Mouse (Mus musculus): Measurements from ENCODE around the gene Zfyve28.

Gene Zfyve28

DNA sequence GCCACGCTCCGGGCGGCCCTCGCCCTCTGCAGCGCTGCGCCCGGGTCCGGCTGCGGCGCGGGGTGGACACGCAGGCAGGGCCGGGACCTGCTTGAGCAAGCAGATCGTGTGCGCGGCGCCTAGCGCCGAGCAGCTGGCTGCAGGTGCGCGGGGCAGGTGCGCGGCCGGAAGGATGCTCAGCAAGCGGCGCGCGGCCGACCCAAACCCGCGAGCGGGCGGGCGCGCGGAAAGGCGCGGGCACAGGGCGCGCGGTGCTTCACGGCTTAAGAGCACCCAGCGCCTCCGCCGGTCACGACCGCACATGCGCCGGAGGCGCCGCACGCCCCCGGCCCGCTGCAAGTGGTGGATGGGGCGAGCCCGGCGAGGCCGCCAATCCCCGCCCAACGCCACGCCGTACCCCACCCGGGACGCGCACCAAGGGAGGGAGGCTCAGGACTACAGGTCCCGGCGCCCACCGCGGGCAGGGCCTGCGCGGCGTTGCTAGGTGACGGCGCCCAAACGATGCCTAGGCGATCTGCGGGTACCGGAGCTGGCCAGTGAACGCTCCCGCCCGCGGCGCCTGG, at the start of gene Zfyve28, which contains the start of gene Cfap99:
Gene Zfyve28, minus strand, starts transcription at position 296 of the 563 bp plus-strand sequence.
Gene Cfap99, plus strand, starts transcription at position 447 of the 563 bp plus-strand sequence.
- DNase-seq, result peak; percentile 98

DNA sequence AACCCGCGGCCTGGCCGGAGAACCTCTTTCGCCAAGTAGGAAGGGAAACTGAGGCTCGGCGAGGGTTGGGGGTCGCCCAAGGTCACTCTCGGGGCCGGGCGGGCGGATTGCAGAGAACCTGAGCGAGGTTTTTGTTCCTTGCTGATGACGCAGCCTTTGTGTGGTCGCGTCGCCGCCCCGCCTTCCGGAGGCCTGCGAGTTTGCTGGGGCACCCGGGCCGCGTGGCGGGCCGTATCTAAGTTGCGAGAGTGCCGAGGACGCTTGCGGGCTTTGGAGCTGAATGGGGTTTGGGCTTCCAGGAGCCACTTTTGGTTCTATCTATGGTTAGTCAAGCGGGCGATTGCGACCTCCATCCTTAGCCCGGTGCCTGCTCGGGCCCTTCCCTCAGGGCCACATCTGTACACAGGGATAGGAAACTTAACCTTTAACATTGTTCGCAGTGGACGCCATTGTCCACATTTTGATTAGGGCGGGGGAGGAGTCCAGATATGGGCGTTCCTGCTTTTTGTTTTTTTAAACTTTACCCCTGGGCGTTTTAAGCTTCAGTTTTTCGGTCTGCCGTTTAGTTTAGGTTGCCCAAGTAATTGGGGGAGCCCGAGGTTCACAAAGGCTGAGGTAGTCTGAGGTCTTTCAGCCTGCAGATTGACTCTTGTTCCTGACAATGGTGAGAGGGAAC, 48.7 kb upstream of the Zfyve28 start:
- DNase-seq, result peak; percentile 35

- peak; percentile 99 for DNase-seq
These were observed 48.0 kb upstream of the Zfyve28 start, which contains the start of gene Rnf4 for GRCm38 (mm10) chr5:34336097-34336774. Gene Rnf4, plus strand, starts transcription at chr5:34336289.

GRCm38 (mm10) chr5:34335539-34336096, 47.4 kb upstream of the Zfyve28 start:
- DNase-seq, result no peak

DNA sequence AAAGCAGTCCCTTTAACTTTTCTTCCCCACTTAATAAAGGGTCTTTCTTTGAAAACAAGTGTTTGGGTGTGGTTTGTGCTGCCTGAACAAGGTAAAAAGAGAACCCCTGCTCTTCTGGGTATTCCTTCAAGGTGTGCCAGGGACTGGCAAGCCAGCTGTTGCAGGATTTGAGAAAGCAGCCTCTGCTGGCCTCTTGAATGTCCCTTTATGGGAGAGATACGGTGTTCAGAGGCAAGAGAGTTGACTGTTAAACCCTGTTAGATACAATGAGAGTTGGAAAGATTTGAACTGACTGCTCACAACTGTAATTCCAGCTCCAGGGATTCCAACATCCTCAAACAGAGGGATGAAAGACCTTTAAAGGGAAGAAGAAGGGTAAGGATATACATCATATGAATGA, 45.8 kb upstream of the Zfyve28 start:
- no peak for DNase-seq

DNA sequence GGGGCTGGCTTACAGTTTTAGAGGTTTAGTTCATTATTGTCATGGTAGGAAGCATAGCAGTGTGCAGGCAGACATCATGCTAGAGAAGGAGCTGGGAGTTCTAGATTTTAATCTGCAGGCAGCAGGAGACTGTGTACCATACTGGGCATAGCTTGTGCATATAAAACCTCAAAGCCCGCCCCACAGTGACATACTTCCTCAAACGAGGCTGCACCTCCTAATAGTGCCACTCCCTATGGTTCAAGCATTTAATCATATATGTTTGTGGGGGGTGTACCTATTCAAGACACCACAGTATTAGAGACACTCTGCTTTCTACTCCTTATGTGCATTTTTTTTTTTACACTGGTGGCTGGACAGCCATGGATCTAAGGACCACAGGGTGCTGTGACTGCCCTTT, 41.9 kb upstream of the Zfyve28 start:
- no peak for DNase-seq

GRCm38 (mm10) chr5:34326875-34327576, 38.8 kb upstream of the Zfyve28 start:
- DNase-seq, result peak; percentile 26

DNA sequence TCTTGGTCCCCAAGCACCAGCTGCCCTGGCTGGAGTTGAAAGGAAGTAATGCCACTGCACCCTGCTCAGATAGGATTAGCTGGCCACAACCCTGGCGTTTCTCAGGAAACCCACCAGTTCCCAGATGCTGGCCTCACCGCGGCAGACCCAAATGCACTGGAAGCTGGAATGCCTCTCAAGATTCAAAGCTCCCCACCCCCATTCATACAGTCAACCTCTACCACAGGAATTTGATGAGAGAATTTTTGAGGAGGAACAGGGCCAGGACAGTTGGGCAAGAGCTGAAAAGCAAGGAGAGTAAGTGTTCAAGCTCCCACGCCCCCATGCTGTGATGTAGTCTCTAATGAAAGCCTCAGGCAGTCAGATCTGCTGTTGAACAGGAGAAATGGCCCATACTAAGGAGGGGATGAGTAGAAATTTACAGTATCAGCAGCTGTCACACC, 38.0 kb upstream of the Zfyve28 start:
- DNase-seq, result peak; percentile 15

GRCm38 (mm10) chr5:34325286-34325685, 37.0 kb upstream of the Zfyve28 start:
- DNase-seq, result no peak

GRCm38 (mm10) chr5:34321236-34321635, 33.0 kb upstream of the Zfyve28 start:
- no peak for DNase-seq

DNA sequence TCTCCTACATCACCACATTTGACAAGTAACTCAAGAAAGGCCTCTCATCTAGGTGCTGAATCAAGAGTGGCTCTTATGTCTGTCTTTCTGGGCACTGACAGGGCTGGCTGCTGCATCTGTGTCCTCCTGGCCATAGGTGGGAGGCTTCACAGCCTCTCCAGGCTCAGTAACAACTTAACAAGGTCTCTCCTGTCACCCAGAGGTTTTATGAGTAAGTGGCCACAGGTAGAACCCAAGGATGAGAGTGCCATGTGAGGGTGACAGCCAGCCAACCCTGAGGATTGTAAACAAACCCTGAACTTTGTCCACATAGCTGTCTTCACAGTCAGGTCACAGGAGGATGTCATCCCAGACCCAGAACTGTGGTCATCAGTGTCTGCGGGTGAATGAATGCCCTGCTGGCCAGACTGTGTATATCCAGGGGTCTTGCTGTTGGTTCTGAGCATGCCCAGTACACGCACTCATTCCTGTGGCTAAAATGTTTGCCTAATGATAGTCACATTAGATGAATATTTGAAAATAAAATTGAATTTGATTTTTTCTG, 31.3 kb upstream of the Zfyve28 start:
- no peak for DNase-seq

GRCm38 (mm10) chr5:34309016-34309415, 20.8 kb upstream of the Zfyve28 start:
- DNase-seq, result no peak

GRCm38 (mm10) chr5:34302377-34302776, 14.1 kb upstream of the Zfyve28 start:
- no peak for DNase-seq

- no peak for DNase-seq
These were observed 10.8 kb upstream of the Zfyve28 start for GRCm38 (mm10) chr5:34298937-34299535.

- DNase-seq, result peak; percentile 39
These were observed 9.8 kb upstream of the Zfyve28 start for GRCm38 (mm10) chr5:34298061-34298460.

GRCm38 (mm10) chr5:34295141-34295540, 6.9 kb upstream of the Zfyve28 start:
- DNase-seq, result no peak

- no peak for DNase-seq
These were observed 6.4 kb upstream of the Zfyve28 start for GRCm38 (mm10) chr5:34294696-34295095.

- DNase-seq, result no peak
These were observed 5.1 kb upstream of the Zfyve28 start for GRCm38 (mm10) chr5:34293363-34293762.

- DNase-seq, result no peak
These were observed 1.0 kb upstream of the Zfyve28 start for GRCm38 (mm10) chr5:34289286-34289685.

GRCm38 (mm10) chr5:34287838-34288145, 457 bp downstream of the Zfyve28 start:
- DNase-seq, result no peak

- no peak for DNase-seq
These were observed 1.0 kb downstream of the Zfyve28 start for GRCm38 (mm10) chr5:34287001-34287837.

Data from right cerebral cortex, adult 18-20 months (tissue).